Mouse (Mus musculus) cerebellum, postnatal 36 days (tissue): ENCODE data around the gene Pitpnm2.
A peak's percentile ranks its signal among the peaks of the same experiment; 100 is the strongest.
"Not testable (repeated sequence)": the region's sequence is repeated elsewhere in the genome, so short reads cannot be mapped to it uniquely, and the experiment has no call there.

Experiments
- DNase-seq, 2 experiments: peaks; one replicate each; pipeline ENCODE4 v3.0.0; 2021 to 2022; ENCODE audit warnings: mixed read lengths in 2 of 2

The Pitpnm2 gene

DNA sequence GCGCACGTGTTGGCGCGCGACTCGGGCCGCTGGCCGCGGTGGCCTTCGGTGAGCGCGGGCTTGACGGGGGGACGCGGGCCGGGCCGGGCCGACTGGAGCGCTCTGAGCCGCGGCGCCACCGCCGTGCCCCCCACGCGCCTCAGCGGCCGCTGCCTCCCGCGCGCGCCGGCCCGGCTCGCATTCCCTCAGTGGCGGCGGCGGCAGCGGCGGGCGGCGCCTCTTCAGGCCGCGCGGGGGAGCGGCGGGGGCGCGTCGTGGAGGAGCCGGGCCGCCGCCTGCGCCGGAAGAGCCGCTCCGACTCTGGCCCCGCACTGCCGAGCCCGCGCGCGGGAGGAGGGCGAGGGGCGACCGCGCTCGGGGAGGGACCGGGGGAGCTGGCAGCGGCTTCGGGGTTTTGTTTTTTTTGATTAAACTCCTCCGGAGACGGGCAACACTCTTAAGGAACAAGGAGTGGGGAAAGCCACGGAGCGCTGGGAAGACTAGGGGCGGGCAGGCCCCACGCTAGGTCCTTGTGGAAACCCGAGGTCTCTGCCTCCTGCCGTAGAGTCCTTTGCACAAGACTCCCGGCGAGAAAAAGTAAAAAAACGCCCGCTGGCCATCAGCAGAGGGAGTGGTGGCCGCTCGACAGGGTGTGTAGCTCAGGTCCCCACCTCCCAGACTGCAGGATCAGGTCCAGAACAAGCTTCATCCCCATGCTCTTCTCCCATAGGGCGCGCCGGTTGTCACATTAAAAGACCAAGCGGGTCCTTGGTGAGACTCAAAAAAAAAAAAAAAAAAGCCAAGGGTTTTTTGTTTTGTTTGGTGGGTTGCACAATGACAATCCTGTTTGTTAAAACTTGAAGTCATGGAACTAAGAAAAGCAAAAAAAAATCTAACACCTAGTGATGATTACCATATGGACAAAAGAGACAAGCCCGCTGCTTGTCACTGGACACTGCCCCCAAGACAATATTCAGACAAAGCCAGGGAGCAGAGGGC lies at the start of gene Pitpnm2:
Gene Pitpnm2 (minus strand): TSS at position 147 of the 978 bp plus-strand sequence.
- peak; percentile 54 to 67 for DNase-seq

DNA sequence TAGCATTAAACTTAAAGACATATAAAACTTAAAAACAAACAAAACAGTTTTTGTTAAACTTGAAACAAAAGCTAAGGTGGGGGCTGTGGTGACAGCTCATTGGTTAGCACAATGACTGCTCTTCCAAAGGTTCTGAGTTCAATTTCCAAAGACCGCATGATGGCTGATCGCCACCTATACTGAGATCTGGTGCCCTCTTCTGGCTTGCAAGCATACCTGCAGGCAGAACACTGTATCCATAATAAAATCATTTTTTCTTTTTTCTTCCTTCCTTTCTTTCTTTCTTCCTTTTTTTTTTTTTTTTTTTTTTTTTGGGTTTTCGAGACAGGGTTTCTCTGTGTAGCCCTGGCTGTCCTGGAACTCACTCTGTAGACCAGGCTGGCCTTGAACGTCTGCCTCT lies 49.7 kb upstream of the Pitpnm2 start:
- DNase-seq: not testable (repeated sequence)

DNA sequence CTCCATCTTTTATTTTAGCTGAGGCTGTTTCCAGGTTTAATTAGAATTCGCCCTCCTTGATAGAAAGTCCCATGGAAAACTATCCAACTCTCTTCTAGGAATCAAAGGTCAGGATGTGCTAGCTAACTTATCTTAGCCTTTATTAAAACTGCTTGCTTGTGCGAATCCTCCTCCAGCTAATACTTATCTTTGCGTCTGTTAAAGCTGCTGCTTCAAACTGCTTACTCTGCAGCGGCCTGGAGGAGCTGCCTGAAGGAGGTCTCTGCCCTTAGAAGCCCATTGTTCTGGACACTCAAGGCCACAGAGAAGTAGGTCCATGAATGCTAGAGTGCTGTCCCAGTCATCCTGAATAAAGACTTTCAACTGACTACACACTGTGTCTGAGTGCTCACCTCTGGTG lies 46.9 kb upstream of the Pitpnm2 start:
- no peak for DNase-seq

DNA sequence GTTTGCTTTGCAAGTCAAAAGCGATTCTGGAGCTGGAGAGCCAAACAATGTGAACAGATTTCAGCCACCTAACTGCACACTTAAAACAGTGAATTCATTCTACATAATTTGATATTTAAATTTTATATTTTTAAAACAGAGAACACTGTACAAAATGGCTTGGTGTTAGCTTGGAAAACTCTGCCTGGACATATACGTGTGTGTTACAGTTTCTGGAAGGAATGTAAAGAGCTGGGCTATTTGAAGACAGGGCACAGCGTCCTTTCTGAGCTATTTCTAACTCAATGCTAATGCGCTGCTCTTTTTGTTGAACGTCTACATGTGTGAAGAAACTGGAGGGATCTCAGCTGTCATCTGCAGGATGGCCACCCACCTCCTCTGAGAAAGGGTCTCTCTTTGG lies 44.4 kb upstream of the Pitpnm2 start:
- no peak for DNase-seq

GRCm38 (mm10) chr5:124290216-124290615 lies 40.7 kb upstream of the Pitpnm2 start:
- no peak for DNase-seq

DNA sequence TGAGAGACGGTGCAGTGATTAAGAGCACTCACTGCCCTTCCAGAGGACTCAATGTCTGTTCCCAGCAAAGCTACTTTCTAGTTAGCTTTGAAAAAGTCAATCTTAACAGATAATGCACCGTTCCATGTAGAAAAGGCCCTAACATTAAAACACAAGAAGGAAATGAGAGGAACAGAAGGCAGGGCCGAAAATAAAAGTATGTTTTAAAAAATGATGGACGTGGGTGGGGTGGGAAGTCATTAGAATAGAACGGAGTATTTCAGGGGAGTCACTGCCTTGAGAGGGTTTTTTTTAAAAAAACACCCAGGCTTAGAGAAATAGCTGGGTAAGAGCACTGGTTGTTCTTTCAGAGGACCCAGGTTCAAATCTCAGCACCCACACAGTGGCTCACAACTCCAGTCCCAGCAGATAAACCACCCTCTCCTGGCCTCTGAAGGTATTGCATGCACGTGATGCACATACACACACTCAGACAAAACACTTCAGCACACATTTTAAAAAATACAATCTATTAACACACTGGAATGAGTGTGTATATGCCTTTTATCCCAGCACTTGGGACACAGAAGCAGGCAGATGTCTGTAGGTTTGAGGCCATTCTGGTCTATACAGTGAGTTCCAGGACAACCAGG lies 38.2 kb upstream of the Pitpnm2 start:
- DNase-seq: no peak

- DNase-seq: peak; percentile 19 to 20
Measured at GRCm38 (mm10) chr5:124284330-124284729, 34.8 kb upstream of the Pitpnm2 start.

DNA sequence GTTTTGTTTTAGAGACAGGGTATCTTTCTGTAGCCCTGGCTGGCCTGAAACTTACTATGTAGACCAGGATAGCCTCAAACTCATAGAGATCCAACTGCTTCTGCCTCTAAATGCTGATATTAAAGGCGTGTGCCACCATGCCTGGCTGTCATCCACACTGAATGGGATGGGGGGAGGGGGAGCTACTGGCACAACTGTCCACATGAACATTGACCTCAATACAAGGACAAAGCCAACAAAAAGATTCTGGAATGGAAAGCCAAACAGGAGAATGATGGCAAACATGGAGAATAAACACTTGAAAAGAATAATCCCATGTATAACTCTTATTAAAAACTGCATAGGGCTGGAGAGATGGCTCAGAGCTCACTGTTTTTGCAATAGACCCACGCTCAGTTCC lies 33.3 kb upstream of the Pitpnm2 start:
- DNase-seq: no peak

DNA sequence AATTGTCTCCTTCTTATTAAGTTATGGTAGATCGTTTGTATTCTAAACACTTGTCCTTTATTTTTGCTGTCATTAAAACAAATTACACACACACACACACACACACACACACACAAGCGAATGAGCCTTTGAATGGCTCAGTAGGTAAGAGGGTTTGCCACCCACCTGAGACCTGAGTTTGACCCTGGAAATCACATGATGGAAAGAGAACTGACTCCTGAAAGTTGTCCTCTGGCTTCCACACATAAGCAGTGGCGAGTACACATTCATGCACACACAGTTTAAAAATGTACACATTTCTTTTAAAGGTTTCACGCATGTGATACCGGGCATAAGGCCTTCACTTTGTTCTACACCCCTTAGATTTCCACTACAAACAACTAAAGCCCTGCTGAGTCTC lies 20.7 kb upstream of the Pitpnm2 start:
- DNase-seq: no peak

- no peak for DNase-seq
Measured at GRCm38 (mm10) chr5:124269661-124270060, 20.1 kb upstream of the Pitpnm2 start.

GRCm38 (mm10) chr5:124267652-124268051 lies 18.1 kb upstream of the Pitpnm2 start:
- DNase-seq: no peak

DNA sequence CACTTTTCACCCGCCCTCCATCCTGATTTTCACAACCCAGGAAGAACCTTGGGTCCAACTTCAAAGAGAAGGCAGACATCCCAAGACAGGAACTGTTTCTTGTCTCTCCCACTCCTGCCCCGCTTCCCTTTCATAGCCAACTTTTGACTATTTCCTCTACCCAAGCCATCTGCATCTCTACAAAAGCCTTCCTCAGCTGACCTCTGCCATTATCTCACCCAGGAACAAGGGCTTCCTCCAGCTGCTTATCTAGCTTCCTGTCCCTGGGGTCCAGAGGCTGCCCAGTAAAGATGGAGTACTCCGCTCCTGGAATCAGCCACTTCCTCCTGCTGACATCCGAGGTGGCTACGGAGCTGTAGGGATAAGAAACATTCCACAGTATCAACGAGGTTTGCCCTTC lies 17.3 kb upstream of the Pitpnm2 start:
- no peak for DNase-seq

GRCm38 (mm10) chr5:124263246-124263645 lies 13.7 kb upstream of the Pitpnm2 start:
- no peak for DNase-seq

DNA sequence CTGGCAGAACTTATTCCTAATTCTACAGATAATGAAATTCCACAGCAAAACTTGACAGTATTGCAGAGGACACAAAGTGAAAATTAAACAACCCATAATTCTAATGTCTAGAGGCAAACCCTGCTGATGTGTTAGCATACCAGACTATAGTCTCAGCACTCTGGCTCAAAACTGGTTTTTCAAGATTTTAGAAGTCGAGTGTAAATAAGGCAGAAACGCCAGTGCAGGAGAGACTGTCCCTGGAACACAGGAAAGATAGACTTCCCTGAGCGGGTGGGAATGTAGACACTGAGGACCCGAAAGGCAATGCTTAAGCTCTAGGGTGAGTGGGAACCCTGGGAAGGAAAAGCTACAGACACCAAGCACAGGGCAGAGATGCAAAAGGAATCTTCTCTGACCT lies 12.5 kb upstream of the Pitpnm2 start:
- DNase-seq: no peak

DNA sequence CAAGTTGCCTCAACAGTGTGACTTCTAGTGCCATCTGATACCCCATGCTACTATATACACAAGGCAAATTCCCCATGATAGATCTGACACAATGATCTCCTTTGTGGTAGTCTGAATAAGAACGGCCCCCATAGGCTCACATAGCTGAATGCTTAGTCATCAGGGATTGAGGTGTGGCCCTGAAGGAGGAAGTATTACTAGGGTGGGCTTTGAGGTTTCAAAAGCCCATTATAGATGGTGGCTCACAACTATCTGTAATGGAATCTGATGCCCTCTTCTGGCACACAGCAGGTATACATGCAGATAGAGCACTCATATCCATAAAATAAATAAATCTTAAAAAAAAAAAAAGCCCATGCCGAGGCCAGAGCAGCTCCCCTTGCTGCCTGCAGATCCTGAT lies 9.6 kb upstream of the Pitpnm2 start:
- no peak for DNase-seq

DNA sequence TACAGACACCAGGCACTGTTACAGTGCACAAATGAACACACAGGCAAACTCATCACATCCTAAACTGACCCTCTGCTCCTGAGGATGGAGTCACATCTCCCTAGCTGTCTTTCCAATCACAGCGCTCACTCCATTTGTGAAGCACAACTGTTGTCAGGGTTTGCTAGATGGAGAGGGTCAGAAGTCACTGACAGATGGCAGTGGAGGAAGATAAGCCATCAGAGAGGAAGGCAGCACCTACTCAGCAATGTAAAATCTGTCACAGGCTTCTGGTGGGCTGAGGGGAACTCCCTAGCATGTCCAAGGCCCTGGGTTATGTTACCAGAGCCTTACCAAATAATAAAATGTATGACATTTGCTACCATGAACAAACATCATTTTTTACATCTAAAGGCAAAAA lies 8.5 kb upstream of the Pitpnm2 start:
- DNase-seq: no peak

GRCm38 (mm10) chr5:124255141-124255540 lies 5.6 kb upstream of the Pitpnm2 start:
- no peak for DNase-seq

- DNase-seq: no peak
Measured at GRCm38 (mm10) chr5:124253555-124253954, 4.0 kb upstream of the Pitpnm2 start.

DNA sequence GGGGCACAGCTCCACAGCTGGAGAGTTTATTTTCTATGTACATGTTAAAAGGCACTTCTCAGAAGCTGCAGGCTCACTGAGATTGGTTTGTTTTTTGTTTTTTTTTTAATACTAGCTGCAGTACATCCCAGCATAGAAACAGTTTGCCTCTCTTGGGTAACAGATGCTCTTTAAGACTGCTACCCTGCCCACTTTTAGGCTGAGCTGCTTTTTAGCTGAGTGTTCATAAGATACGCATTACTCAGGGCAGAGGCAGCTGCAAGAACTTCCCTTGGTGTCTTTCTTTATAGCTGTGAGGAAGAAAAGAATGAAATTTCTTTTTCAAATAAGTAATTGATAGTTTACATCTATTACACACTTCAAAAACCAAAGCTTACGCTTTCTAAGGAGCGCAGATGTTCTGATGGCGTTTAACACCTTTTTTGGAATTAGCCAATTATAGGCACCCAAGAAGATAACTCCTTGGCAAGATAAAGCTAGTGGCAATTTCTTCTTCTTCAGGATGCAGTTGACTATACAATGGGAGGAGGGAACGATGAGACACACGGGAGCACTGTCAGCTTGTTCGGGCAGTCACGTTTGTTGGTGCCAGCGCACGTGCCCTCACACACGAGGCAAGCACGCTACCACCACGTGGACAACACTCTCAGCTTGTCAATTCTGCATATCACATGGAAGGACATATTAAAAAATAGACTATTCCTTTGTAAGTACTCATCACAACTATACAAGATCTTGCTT lies 3.2 kb upstream of the Pitpnm2 start:
- DNase-seq: no peak

DNA sequence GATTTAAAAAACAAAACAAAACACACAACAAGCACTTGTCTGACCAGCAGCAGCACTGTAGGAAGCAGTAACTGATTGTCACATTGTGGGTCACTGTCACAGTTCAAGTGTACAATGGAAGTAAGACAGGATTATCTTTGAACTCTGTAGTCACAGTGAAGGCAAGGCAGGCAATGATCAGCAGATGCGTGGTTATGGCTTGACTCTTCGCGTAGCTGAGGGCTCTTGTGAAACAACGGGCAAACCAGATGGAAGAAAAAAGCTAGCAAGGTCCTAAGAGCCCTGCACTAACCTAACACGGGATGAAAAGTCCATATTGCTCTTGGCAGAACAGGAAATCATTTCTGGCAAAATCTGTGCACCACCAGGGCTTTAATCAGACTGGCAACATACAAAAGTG lies 1.5 kb upstream of the Pitpnm2 start:
- no peak for DNase-seq

GRCm38 (mm10) chr5:124248845-124249613 lies 531 bp downstream of the Pitpnm2 start:
- DNase-seq: peak; percentile 62

- DNase-seq: no peak
Measured at GRCm38 (mm10) chr5:124247986-124248626, 1.5 kb downstream of the Pitpnm2 start.
